In genomic region chr5:48588014-48588413, GRCm38 (mm10) we compare ENCODE assay signal across 16 mouse cellular contexts.
"Had no signal": no experiment of that assay in that cellular context is flagged by ENCODE, and none has a peak within 500 bp of the region (broad histone marks: within the 10 kb centered on the region; RNA-seq: fewer than 3 reads in every experiment).

No protein-coding gene starts in this region.

- DNase-seq: retina, postnatal 1 day; right cerebral cortex, adult 18-20 months; right cerebral cortex, postnatal 14 days; right cerebral cortex, postnatal 25 days; right cerebral cortex, postnatal 4 days; spleen, adult 18-20 months; thymus, adult 18-20 months; thymus, adult 2 months; thymus, postnatal 14 days; thymus, postnatal 25 days; thymus, postnatal 36 days; thymus, postnatal 4 days had no signal

- H3K27me3 ChIP-seq: neural tube, embryonic 12.5 days; neural tube, embryonic 13.5 days; neural tube, embryonic 15.5 days; stomach, embryonic 15.5 days had no signal
